Mouse (Mus musculus) stomach, postnatal 0 days (tissue): Measurements from ENCODE around the gene Mboat7.

Experiments used
- CTCF ChIP-seq: IDR thresholded peaks from 2 replicates; pipeline ENCODE4 v1.5.1; 2016; ENCODE audit warnings: antibody characterized with exemption, low read depth, mild to moderate bottlenecking, moderate library complexity
- EP300 ChIP-seq: optimal IDR thresholded peaks from 2 replicates; pipeline ENCODE3; 2016; ENCODE audit warnings: antibody characterized with exemption

DNA sequence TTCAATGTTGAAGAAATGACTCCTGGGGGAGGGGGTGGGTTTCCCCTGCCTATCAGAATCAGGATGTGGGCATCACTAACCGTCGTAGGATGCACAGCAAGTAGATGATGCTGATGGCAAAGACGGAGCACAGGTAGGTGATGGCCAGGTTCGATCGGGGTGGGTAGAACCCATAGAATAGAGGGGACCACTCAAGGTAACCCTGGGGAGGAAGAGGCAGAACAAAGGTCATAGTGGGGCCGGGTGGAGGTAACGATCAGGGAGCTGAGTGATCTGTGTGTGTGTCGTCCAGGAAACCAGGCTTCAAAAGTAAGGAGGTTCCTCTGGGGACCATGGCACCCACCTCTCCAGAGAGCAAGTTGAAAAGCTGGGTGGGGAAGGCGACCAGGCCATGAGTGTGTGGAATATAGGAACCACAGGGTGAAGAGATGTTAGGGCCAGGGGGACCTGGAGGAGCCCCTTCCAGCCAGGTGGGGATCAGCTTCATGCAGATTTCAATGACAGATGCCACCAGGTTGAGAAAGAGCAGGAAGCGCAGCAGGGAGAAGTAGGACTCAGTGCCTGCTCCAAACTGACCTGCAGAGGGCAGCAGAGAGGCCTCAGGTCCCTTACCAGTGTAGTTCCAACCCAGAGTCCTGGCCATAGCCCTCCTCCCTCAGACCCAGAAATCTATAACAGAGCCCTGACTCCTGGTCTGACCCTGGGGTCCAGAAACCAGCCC, 18.7 kb downstream of the Mboat7 start:
- TF ChIP-seq CTCF = peak; percentile 91
- TF ChIP-seq EP300 = no peak
